Mouse (Mus musculus): ENCODE data around the gene Foxs1. TPM values are rescaled to one million over a fixed set of nuclear protein-coding genes. Genes with fewer than 3 reads are reported as not detected.

The Foxs1 gene
- polyA plus RNA-seq, 1 experiment from 2014 or later: 3.1 TPM

DNA sequence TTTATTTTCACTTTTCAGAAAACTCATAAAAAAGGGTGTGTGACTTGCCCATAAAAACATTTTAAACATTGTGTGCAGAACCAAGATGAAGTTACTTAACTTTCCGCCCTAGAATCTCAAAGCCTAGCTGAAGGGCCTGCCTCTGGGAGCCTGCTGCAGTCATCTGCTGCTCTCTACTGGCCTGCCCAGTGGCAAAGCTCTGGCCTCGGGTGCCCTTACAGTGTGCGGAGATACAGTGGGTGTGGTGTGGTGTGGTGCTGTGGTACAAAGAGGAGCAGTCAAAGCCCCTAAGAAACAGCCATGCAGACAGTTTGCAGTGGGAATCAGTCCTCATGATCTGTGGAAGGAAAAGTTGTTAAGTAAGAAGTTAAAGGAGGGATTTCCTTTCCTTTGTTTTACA lies 45.8 kb downstream of the Foxs1 start:
- no peak overlapping the region for H3K27ac ChIP-seq
- H3K4me1 ChIP-seq (replicated peaks): no peaks in the 10 kb centered on the region
- 88% methylated on average over 3 of the region's 3 CpGs for WGBS
- peaks cover 40% of the 10 kb centered on the region for H3K36me3 ChIP-seq
- no peak overlapping the region for H3K4me3 ChIP-seq (replicated peaks)
- H3K4me2 ChIP-seq (replicated peaks): no peak overlapping the region
- no peak overlapping the region for H3K9ac ChIP-seq
- no peaks in the 10 kb centered on the region for H3K9me3 ChIP-seq
- ATAC-seq: no peak
- H3K27me3 ChIP-seq (replicated peaks): no peaks in the 10 kb centered on the region

DNA sequence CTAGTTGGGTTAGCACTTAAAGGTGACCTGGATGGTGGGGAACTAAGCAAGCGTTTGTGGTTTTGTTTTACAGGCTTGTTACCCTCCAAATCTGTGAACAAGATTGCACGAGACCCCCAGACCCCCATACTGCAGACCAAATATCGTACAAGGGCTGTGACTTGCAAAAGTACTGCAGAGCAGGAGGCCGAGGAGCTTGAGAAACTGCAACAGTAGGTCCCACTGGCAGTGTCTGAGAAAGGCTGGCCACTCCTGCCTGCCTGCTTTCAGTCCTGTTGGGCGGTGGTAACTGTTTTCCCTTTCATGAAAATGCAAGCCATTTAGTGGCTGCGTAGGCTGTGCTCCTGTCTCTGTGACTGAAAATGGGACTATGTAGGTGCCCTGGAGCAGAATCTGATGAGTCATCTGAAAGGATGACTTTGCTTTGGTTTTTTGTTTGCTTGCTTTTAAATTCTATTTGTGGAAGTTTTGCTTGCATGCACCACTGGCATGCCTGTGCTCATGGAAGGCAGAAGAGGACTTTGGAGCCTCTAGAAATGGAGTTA lies 48.8 kb downstream of the Foxs1 start:
- WGBS: 95% methylated on average over 6 of the region's 6 CpGs
- H3K27me3 ChIP-seq (replicated peaks): no peaks in the 10 kb centered on the region
- H3K4me2 ChIP-seq (replicated peaks): no peak overlapping the region
- no peak for ATAC-seq
- no peaks in the 10 kb centered on the region for H3K9me3 ChIP-seq
- peaks cover 38% of the 10 kb centered on the region for H3K36me3 ChIP-seq
- no peak overlapping the region for H3K4me3 ChIP-seq (replicated peaks)
- H3K4me1 ChIP-seq (replicated peaks): no peaks in the 10 kb centered on the region
- no peak overlapping the region for H3K27ac ChIP-seq
- H3K9ac ChIP-seq: no peak overlapping the region

Other genes starting within 250 kb of the Foxs1 start
- 26.3 and 26.8 TPM in 2 replicates for gene Mcts2, start 246.2 kb downstream of the Foxs1 start, polyA plus RNA-seq (2015; fragmentation: Nextera tagmentation; extraction: Ambion mirVana)
- gene Id1, start 197.0 kb downstream of the Foxs1 start, polyA plus RNA-seq (2015; fragmentation: Nextera tagmentation; extraction: Ambion mirVana): 102 and 116 TPM in 2 replicates
- 12.2 and 14.2 TPM in 2 replicates for gene Cox4i2, start 179.0 kb downstream of the Foxs1 start, polyA plus RNA-seq (2015; fragmentation: Nextera tagmentation; extraction: Ambion mirVana)
- 61.9 and 64.0 TPM in 2 replicates for gene Bcl2l1, start 101.5 kb downstream of the Foxs1 start, polyA plus RNA-seq (2015; fragmentation: Nextera tagmentation; extraction: Ambion mirVana)
- gene Tpx2, start 85.2 kb downstream of the Foxs1 start, polyA plus RNA-seq (2015; fragmentation: Nextera tagmentation; extraction: Ambion mirVana): 60.1 and 67.6 TPM in 2 replicates
- 0.06 TPM in 1 of 2 replicates, not detected in the other for gene Mylk2, start 21.9 kb downstream of the Foxs1 start, polyA plus RNA-seq (2015; fragmentation: Nextera tagmentation; extraction: Ambion mirVana)
- 0.14 and 0.36 TPM in 2 replicates for gene Dusp15, start 18.5 kb upstream of the Foxs1 start, polyA plus RNA-seq (2015; fragmentation: Nextera tagmentation; extraction: Ambion mirVana)
- gene Ttll9, start 29.3 kb upstream of the Foxs1 start, polyA plus RNA-seq (2015; fragmentation: Nextera tagmentation; extraction: Ambion mirVana): 0.18 TPM in 1 of 2 replicates, not detected in the other
- gene Pdrg1, start 82.2 kb upstream of the Foxs1 start, polyA plus RNA-seq (2015; fragmentation: Nextera tagmentation; extraction: Ambion mirVana): 90.2 and 96.2 TPM in 2 replicates
- 0.10 TPM in 2 replicates for gene Xkr7, start 98.6 kb upstream of the Foxs1 start, polyA plus RNA-seq (2015; fragmentation: Nextera tagmentation; extraction: Ambion mirVana)
- 1.5 and 2.0 TPM in 2 replicates for gene Ccm2l, start 132.7 kb upstream of the Foxs1 start, polyA plus RNA-seq (2015; fragmentation: Nextera tagmentation; extraction: Ambion mirVana)
- 5.7 and 6.2 TPM in 2 replicates for gene Hck, start 175.3 kb upstream of the Foxs1 start, polyA plus RNA-seq (2015; fragmentation: Nextera tagmentation; extraction: Ambion mirVana)
- gene Tm9sf4, start 228.1 kb upstream of the Foxs1 start, polyA plus RNA-seq (2015; fragmentation: Nextera tagmentation; extraction: Ambion mirVana): 82.5 and 84.9 TPM in 2 replicates